Mouse (Mus musculus) layer of hippocampus, adult 18-20 months (tissue): Measurements from ENCODE around the gene Vmn2r68. TPM values are rescaled to one million over a fixed set of nuclear protein-coding genes. Genes with fewer than 3 reads are reported as not detected.

ENCODE experiments used
- DNase-seq, 2 experiments: peaks; one replicate each; pipeline ENCODE4 v3.0.0; 2022; ENCODE audit warnings: low spot score in 2 of 2
- long read RNA-seq: library from polyadenylated mRNA; stranded (forward); transcript quantifications from one replicate; pipeline ENCODE4 v2.0.0, GENCODE M21; 2021
- total RNA-seq, 2 experiments: library from RNA; stranded (reverse); gene quantifications; 2 replicates each; pipeline ENCODE4 v1.2.3; 2021

Gene Vmn2r68
- not detected for total RNA-seq
- long read RNA-seq: 0 reads

GRCm38 (mm10) chr7:85237683-85238082 lies at the start of gene Vmn2r68:
TSS of gene Vmn2r68 (minus strand) at chr7:85237783.
- no peak for DNase-seq

Other genes starting within 250 kb of the Vmn2r68 start
- gene Vmn2r66, start 225.5 kb downstream of the Vmn2r68 start, total RNA-seq: not detected
- gene Vmn2r67, start 81.8 kb downstream of the Vmn2r68 start, total RNA-seq: not detected
- not detected for gene Vmn2r69, start 178.1 kb upstream of the Vmn2r68 start, total RNA-seq